Mouse (Mus musculus) embryonic facial prominence, embryonic 11.5 days (tissue): ENCODE data around the gene Kctd2. TPM values are rescaled to one million over a fixed set of nuclear protein-coding genes. Genes with fewer than 3 reads are reported as not detected.
A peak's percentile ranks its signal among the peaks of the same experiment; 100 is the strongest.

ENCODE experiments used
- ATAC-seq: fragments of 200-750 bp; cut with Nextera tagmentation; replicated peaks from 2 replicates; pipeline ENCODE4 v1.8.0; 2017; ENCODE audit warnings: low read depth; ENCODE audit not compliant: insufficient number of reproducible peaks, low FRiP score, low TSS enrichment
- DNase-seq: peaks from one replicate; pipeline ENCODE4 v3.0.0-alpha.2; 2015; ENCODE audit warnings: low spot score
- H3K27ac ChIP-seq: fragments of 300-500 bp; sonication (generic); replicated peaks from 2 replicates; pipeline ENCODE4 v1.5.1; 2014; ENCODE audit warnings: mild to moderate bottlenecking, low read depth, low read length, control low read depth
- H3K27me3 ChIP-seq: fragments of 300-500 bp; sonication (generic); 2 replicates; pipeline ENCODE4 v1.6.1; 2014; ENCODE audit warnings: mild to moderate bottlenecking, low read length, moderate library complexity, mixed read lengths; ENCODE audit not compliant: control insufficient read depth, insufficient read depth
- H3K36me3 ChIP-seq: fragments of 300-500 bp; sonication (generic); replicated peaks from 2 replicates; pipeline ENCODE4 v1.6.1; 2014; ENCODE audit warnings: low read depth, mild to moderate bottlenecking, low read length, moderate library complexity, mixed read lengths; ENCODE audit not compliant: control insufficient read depth, insufficient read depth
- H3K4me1 ChIP-seq: fragments of 300-500 bp; sonication (generic); 2 replicates; pipeline ENCODE4 v1.6.1; 2014; ENCODE audit warnings: low read length, mixed read lengths; ENCODE audit not compliant: control insufficient read depth, insufficient read depth
- H3K4me2 ChIP-seq: fragments of 300-500 bp; sonication (generic); 2 replicates; pipeline ENCODE4 v1.6.1; 2014; ENCODE audit warnings: low read depth, mild to moderate bottlenecking, control low read depth, low read length, moderate library complexity
- H3K4me3 ChIP-seq: fragments of 300-500 bp; sonication (generic); 2 replicates; pipeline ENCODE4 v1.5.1; 2014; ENCODE audit warnings: low read depth, low read length, control low read depth
- H3K9ac ChIP-seq: fragments of 300-500 bp; sonication (generic); replicated peaks from 2 replicates; pipeline ENCODE4 v1.6.1; 2014; ENCODE audit warnings: mild to moderate bottlenecking, control low read depth, low read length
- H3K9me3 ChIP-seq: fragments of 300-500 bp; sonication (generic); replicated peaks from 2 replicates; pipeline ENCODE4 v1.6.1; 2016; ENCODE audit warnings: mild to moderate bottlenecking, low read length, inconsistent platforms, mixed read lengths; ENCODE audit not compliant: control insufficient read depth
- WGBS: fragments of 180-500 bp; shearing (Covaris S2); extraction: QIAGEN DNeasy Blood & Tissue Kit; methylation state at CpG from one replicate; pipeline ENCODE4 v1.1.7; 2014; 5-methylcytosine and 5-hydroxymethylcytosine counted together
- polyA plus RNA-seq: library from polyadenylated mRNA; unstranded; fragments of >200 nt; fragmentation: Nextera tagmentation; extraction: Ambion mirVana; gene quantifications from 2 replicates; pipeline ENCODE4 v1.2.1, GENCODE M21; 2014

The Kctd2 gene
- polyA plus RNA-seq, 1 experiment from 2014 or later = 21.0 TPM

GRCm38 (mm10) chr11:115435596-115436337, 15.8 kb downstream of the Kctd2 start:
- Histone ChIP-seq H3K9me3 (no peaks in the 10 kb centered on the region), H3K9ac (peak overlapping the region; percentile 43), H3K27ac (no peak overlapping the region), H3K4me3 (peak overlapping the region; percentile 12), H3K36me3 (peaks cover 3% of the 10 kb centered on the region), H3K27me3 (no peaks in the 10 kb centered on the region), H3K4me1 (0 out of 2 replicates have a peak, but pooled peaks cover 4% of the 10 kb centered on the region), H3K4me2 (peak overlapping the region; percentile 60)
- 3% methylated on average over 31 of the region's 31 CpGs for WGBS
- DNase-seq (peak; percentile 58), ATAC-seq (0 out of 2 replicates have a peak, but pooled peaks have one; percentile 10)

GRCm38 (mm10) chr11:115437571-115438122, 17.7 kb downstream of the Kctd2 start:
- Histone ChIP-seq H3K36me3 (no peaks in the 10 kb centered on the region), H3K9ac (no peak overlapping the region), H3K9me3 (no peaks in the 10 kb centered on the region), H3K27ac (no peak overlapping the region), H3K4me2 (no peak overlapping the region), H3K27me3 (no peaks in the 10 kb centered on the region), H3K4me3 (no peak overlapping the region), H3K4me1 (peaks cover 4% of the 10 kb centered on the region; the same call in 1 of the 2 replicates)
- ATAC-seq (no peak), DNase-seq (no peak)
- WGBS = 84% methylated on average over 5 of the region's 5 CpGs

- H3K4me3 ChIP-seq = no peak overlapping the region
- no peaks in the 10 kb centered on the region for H3K36me3 ChIP-seq
- ATAC-seq = no peak
- H3K4me2 ChIP-seq = no peak overlapping the region
- no peak for DNase-seq
- H3K27me3 ChIP-seq = no peaks in the 10 kb centered on the region
- no peaks in the 10 kb centered on the region for H3K9me3 ChIP-seq
- no peak overlapping the region for H3K27ac ChIP-seq
- H3K4me1 ChIP-seq = peaks cover 4% of the 10 kb centered on the region; the same call in 1 of the 2 replicates
- WGBS = 87% methylated on average over 3 of the region's 3 CpGs
- no peak overlapping the region for H3K9ac ChIP-seq
These were observed 19.4 kb downstream of the Kctd2 start for GRCm38 (mm10) chr11:115439326-115439725.

- ATAC-seq = no peak
- Histone ChIP-seq H3K9ac (no peak within 1 kb of the TSS), H3K27me3 (no peaks in the 10 kb centered on the region), H3K36me3 (no peaks in the 10 kb centered on the region), H3K27ac (no peak within 1 kb of the TSS), H3K4me2 (no peak within 1 kb of the TSS; the same call in 1 of the 2 replicates), H3K4me3 (no peak within 1 kb of the TSS), H3K4me1 (peaks cover 4% of the 10 kb centered on the region), H3K9me3 (no peaks in the 10 kb centered on the region)
- DNase-seq = no peak
- WGBS = 93% methylated on average over 9 of the region's 9 CpGs
These were observed 20.1 kb downstream of the Kctd2 start, which contains the start of gene Trim80 for GRCm38 (mm10) chr11:115439906-115440595. TSS of gene Trim80 (plus strand) at chr11:115440545.

- H3K4me3 ChIP-seq = no peak overlapping the region
- H3K27ac ChIP-seq = no peak overlapping the region
These were observed 21.5 kb downstream of the Kctd2 start for GRCm38 (mm10) chr11:115441417-115441816.

GRCm38 (mm10) chr11:115446906-115447305, 27.0 kb downstream of the Kctd2 start:
- Histone ChIP-seq H3K36me3 (no peaks in the 10 kb centered on the region), H3K27ac (no peak overlapping the region), H3K4me3 (no peak overlapping the region), H3K9ac (no peak overlapping the region), H3K4me2 (no peak overlapping the region), H3K4me1 (peaks cover 2% of the 10 kb centered on the region; the same call in 1 of the 2 replicates), H3K27me3 (no peaks in the 10 kb centered on the region), H3K9me3 (no peaks in the 10 kb centered on the region)
- ATAC-seq = no peak
- DNase-seq = no peak
- WGBS = 73% methylated on average over 3 of the region's 3 CpGs

More at GRCm38 (mm10) chr11:115441417-115441816, 21.5 kb downstream of the Kctd2 start:
- H3K36me3 ChIP-seq = no peaks in the 10 kb centered on the region
- H3K4me2 ChIP-seq = no peak overlapping the region; the same call in 1 of the 2 replicates
- DNase-seq (no peak), ATAC-seq (no peak)
- no peaks in the 10 kb centered on the region; the same call in none of the 2 replicates for H3K4me1 ChIP-seq
- WGBS = 53% methylated on average over 15 of the region's 15 CpGs
- no peak overlapping the region for H3K9ac ChIP-seq
- H3K27me3 ChIP-seq = no peaks in the 10 kb centered on the region
- H3K9me3 ChIP-seq = no peaks in the 10 kb centered on the region

- Histone ChIP-seq H3K27me3 (no peaks in the 10 kb centered on the region), H3K9ac (no peak overlapping the region), H3K36me3 (no peaks in the 10 kb centered on the region), H3K4me3 (no peak overlapping the region), H3K4me1 (peaks cover 2% of the 10 kb centered on the region; the same call in 1 of the 2 replicates), H3K27ac (no peak overlapping the region), H3K9me3 (no peaks in the 10 kb centered on the region), H3K4me2 (no peak overlapping the region)
- WGBS = 81% methylated on average over 11 of the region's 11 CpGs
- no peak for DNase-seq
- ATAC-seq = no peak
These were observed 27.5 kb downstream of the Kctd2 start for GRCm38 (mm10) chr11:115447321-115447885.
